ENCODE assay signal across 12 mouse cellular contexts in the genomic region with DNA sequence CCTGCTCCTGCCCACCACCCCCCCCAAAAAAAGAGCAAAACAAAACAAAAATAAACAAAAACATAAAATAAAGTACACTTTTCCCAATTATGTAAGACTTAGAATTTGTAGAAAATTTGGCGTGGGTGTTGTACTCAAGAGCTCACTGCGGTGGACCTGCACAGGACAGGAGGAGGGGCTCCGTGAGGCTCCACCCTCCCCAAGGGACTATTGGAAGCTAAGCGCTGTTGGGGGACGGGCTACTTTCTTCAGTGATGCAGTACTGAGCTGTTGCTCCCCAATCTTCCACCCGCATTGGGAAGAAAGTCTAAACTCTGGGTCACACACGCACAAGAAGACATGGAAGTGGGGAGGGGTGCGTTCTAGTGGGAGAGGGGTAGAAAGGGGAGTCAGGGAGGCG.
DNase-seq lines count a peak whose midpoint lies in the region; ATAC-seq and TF ChIP-seq lines count a peak whose summit lies in the region.
"Had no signal": no experiment of that assay in that cellular context is flagged by ENCODE, and none has a peak within 500 bp of the region (broad histone marks: within the 10 kb centered on the region; RNA-seq: fewer than 3 reads in every experiment).

No protein-coding gene starts in this region.

- no peak for ATAC-seq in forebrain, embryonic 15.5 days (replicated peaks)
- peak; percentile 55; the same call in 1 of the 2 replicates for ATAC-seq in forebrain, embryonic 16.5 days
- no peak for ATAC-seq in midbrain, postnatal 0 days (ENCODE audit: low FRiP score)
- no peak for ATAC-seq in monocyte, adult 5-6 weeks (replicated peaks; ENCODE audit: insufficient number of reproducible peaks, low FRiP score, low TSS enrichment, poor library complexity, severe bottlenecking)

- no peak overlapping the region for H3K4me2 ChIP-seq in forebrain, embryonic 15.5 days (replicated peaks)
- no peak overlapping the region for H3K4me2 ChIP-seq in forebrain, embryonic 16.5 days (ENCODE audit: low read length)
- no peak overlapping the region for H3K4me2 ChIP-seq in midbrain, postnatal 0 days (ENCODE audit: low read depth, low read length, poor library complexity, severe bottlenecking)
- H3K4me2 ChIP-seq: limb, embryonic 15.5 days had no signal

- no peaks in the 10 kb centered on the region for H3K9me3 ChIP-seq in forebrain, embryonic 10.5 days
- no peaks in the 10 kb centered on the region for H3K9me3 ChIP-seq in forebrain, embryonic 15.5 days
- H3K9me3 ChIP-seq in forebrain, embryonic 16.5 days (ENCODE audit: control insufficient read depth, low read length): no peaks in the 10 kb centered on the region
- H3K9me3 ChIP-seq in midbrain, postnatal 0 days (ENCODE audit: low read length): no peaks in the 10 kb centered on the region
- H3K9me3 ChIP-seq: limb, embryonic 15.5 days had no signal

- no peak for DNase-seq in forebrain, embryonic 10.5 days (ENCODE audit: extremely low spot score, low spot score)
- DNase-seq in lung, postnatal 10 days: peak; percentile 31
- DNase-seq in lung, adult 18-20 months: no peak
- DNase-seq in midbrain, postnatal 0 days (ENCODE audit: low spot score): peak; percentile 48
- no peak for DNase-seq in left cerebral cortex, adult 18-20 months (ENCODE audit: low spot score in 2 of 2)
- DNase-seq: cerebellum, adult 9-11 months; heart, adult 11 months; heart, postnatal 36 days had no signal

- peak overlapping the region; percentile 26; the same call in 1 of the 2 replicates for H3K4me3 ChIP-seq in forebrain, embryonic 10.5 days
- H3K4me3 ChIP-seq in forebrain, embryonic 15.5 days: no peak overlapping the region
- no peak overlapping the region for H3K4me3 ChIP-seq in forebrain, embryonic 16.5 days (replicated peaks; ENCODE audit: low read length)
- no peak overlapping the region for H3K4me3 ChIP-seq in midbrain, postnatal 0 days (ENCODE audit: low read depth, low read length)
- H3K4me3 ChIP-seq: limb, embryonic 15.5 days had no signal

- TF ChIP-seq CTCF in midbrain, postnatal 0 days (IDR thresholded peaks at IDR 0.05): no peak

- WGBS in forebrain, embryonic 10.5 days: 12% methylated on average over 9 of the region's 9 CpGs
- WGBS in forebrain, embryonic 15.5 days: 8% methylated on average over 9 of the region's 9 CpGs
- 2% methylated on average over 9 of the region's 9 CpGs for WGBS in forebrain, embryonic 16.5 days
- 20% methylated on average over 9 of the region's 9 CpGs for WGBS in midbrain, postnatal 0 days

- no peak overlapping the region for H3K27ac ChIP-seq in forebrain, embryonic 10.5 days
- H3K27ac ChIP-seq in forebrain, embryonic 15.5 days (replicated peaks): no peak overlapping the region
- H3K27ac ChIP-seq in forebrain, embryonic 16.5 days (ENCODE audit: low read length): no peak overlapping the region
- peak overlapping the region; percentile 57; the same call in 1 of the 2 replicates for H3K27ac ChIP-seq in midbrain, postnatal 0 days (ENCODE audit: low read depth, low read length)
- H3K27ac ChIP-seq: limb, embryonic 15.5 days had no signal

- H3K27me3 ChIP-seq in forebrain, embryonic 10.5 days (ENCODE audit: poor library complexity, severe bottlenecking): peaks cover 86% of the 10 kb centered on the region
- H3K27me3 ChIP-seq in forebrain, embryonic 15.5 days: peaks cover 6% of the 10 kb centered on the region; the same call in 1 of the 2 replicates
- peaks cover 9% of the 10 kb centered on the region for H3K27me3 ChIP-seq in forebrain, embryonic 16.5 days (replicated peaks; ENCODE audit: control insufficient read depth, insufficient read depth, low read length)
- H3K27me3 ChIP-seq in midbrain, postnatal 0 days (ENCODE audit: insufficient read depth, low read length): no peaks in the 10 kb centered on the region

- peaks cover 50% of the 10 kb centered on the region for H3K4me1 ChIP-seq in forebrain, embryonic 10.5 days
- peaks cover 17% of the 10 kb centered on the region for H3K4me1 ChIP-seq in forebrain, embryonic 15.5 days
- peaks cover 10% of the 10 kb centered on the region for H3K4me1 ChIP-seq in forebrain, embryonic 16.5 days (replicated peaks; ENCODE audit: control insufficient read depth, insufficient read depth, low read length)
- peaks cover 4% of the 10 kb centered on the region; the same call in 1 of the 2 replicates for H3K4me1 ChIP-seq in midbrain, postnatal 0 days (ENCODE audit: insufficient read depth, low read length)
- H3K4me1 ChIP-seq: limb, embryonic 15.5 days had no signal

- no peak overlapping the region for H3K9ac ChIP-seq in forebrain, embryonic 15.5 days (replicated peaks)
- H3K9ac ChIP-seq in forebrain, embryonic 16.5 days (replicated peaks; ENCODE audit: low read depth, low read length): no peak overlapping the region
- no peak overlapping the region for H3K9ac ChIP-seq in midbrain, postnatal 0 days (replicated peaks; ENCODE audit: low read length, poor library complexity, severe bottlenecking)
- H3K9ac ChIP-seq: limb, embryonic 15.5 days had no signal

- no peaks in the 10 kb centered on the region for H3K36me3 ChIP-seq in forebrain, embryonic 10.5 days (replicated peaks)
- H3K36me3 ChIP-seq in forebrain, embryonic 15.5 days: no peaks in the 10 kb centered on the region
- H3K36me3 ChIP-seq in forebrain, embryonic 16.5 days (ENCODE audit: control insufficient read depth, insufficient read depth): no peaks in the 10 kb centered on the region
- H3K36me3 ChIP-seq in midbrain, postnatal 0 days (ENCODE audit: insufficient read depth, low read length): no peaks in the 10 kb centered on the region
- H3K36me3 ChIP-seq: limb, embryonic 15.5 days had no signal

Comparison
In these comparisons a context has a peak if more than half of its experiments do, and no peak if none do; other contexts are left out.
1. DNase-seq: peak in lung, postnatal 10 days (single experiment) and midbrain, postnatal 0 days (single experiment); none in forebrain, embryonic 10.5 days (single experiment), lung, adult 18-20 months (0 of 2) and left cerebral cortex, adult 18-20 months (0 of 2).